Mouse (Mus musculus) c-Kit-positive CD71-negative TER-119-negative erythroid progenitor cells, embryonic 14.5 days (primary cell): ENCODE results near the gene Rad23a.

Source experiments
- DNase-seq: peaks from one replicate; pipeline ENCODE4 v3.0.0-alpha.2; 2013; ENCODE audit warnings: low read depth

The Rad23a gene

GRCm38 (mm10) chr8:84787523-84788302 lies 52.8 kb downstream of the Rad23a start:
- no peak for DNase-seq

DNA sequence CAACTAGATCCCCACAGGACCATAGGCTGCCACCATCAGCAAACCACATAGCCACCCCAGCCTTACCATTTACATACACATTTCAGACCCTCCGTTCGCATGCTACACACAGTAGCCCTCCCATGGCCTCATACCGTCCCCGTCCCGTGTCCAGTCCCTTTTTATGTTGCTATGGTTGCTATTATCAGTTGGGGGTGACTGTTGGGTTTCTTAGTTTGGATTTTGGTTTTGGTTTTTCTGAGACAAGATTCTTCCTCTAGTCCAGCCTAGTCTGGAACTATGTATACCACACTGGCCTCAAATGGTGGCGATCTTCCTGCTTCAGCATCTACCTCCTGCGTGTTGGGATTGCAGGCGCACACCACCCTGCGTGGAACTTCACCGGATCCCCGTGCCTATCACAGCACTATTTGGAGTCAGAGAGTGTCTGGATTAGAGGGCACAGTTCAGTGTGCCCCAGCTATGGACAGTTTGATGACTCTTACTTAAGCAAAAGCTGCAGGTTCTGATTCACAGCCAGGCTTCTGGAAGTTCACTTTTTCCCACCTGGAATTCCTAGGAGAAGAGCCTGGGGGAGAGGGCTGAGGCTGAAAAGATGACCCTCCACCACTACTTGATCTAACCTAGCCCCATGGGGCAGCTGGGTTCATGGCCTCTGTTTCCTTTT lies 53.5 kb downstream of the Rad23a start:
- no peak for DNase-seq

DNA sequence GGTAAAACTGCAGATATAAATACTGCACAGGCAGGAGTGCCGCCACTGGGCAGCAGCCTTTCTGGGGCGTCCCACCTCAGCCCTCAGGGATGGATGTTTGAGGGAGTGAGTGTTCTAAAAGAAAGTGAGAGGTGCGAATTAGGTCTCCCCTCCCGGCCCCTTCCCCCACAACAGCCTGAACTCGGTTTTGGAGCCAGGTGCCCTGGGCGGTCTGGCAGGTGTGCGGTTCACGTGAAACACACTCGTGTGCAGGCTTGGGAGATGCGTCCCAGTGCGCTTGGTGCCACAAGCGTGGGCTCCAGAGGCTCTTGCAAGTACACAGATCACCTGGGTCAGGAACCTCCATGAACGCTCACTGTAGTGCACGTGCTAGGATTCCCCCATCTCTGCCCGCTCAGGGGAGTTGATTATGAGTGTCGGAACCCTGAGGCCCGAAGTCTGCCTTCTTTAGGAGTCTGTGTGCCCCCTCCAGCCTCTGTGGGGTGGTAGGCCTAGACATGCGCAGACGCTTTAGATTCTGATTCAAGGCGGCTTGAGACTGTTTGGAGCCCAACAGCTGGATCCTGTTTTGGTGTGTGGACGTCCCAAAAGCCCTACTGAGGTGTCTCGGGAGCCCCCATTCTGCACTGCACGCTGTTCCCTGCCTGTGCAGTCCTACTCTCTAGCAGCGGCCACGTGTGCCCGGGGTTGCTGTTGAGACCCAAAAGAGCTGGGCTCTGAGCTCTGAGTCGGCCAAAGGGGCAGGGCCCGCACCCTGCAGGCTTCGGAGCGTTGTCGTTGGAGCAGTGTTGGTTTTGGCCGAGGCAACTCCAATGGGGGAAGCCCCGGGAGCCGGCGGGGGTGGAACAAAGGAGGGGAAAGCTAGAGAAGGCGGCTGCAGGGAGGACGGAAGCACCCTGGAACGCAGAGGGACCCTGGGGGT lies 54.4 kb downstream of the Rad23a start:
- no peak for DNase-seq

GRCm38 (mm10) chr8:84785506-84785755 lies 55.0 kb downstream of the Rad23a start:
- no peak for DNase-seq

- DNase-seq, result no peak
Measured at GRCm38 (mm10) chr8:84784681-84785505, 55.6 kb downstream of the Rad23a start.
